Mouse (Mus musculus): ENCODE data around the gene Nrap. TPM values are rescaled to one million over a fixed set of nuclear protein-coding genes. Genes with fewer than 3 reads are reported as not detected.

Nrap gene
- polyA plus RNA-seq, 1 experiment from 2014 or later: 0.20 TPM

DNA sequence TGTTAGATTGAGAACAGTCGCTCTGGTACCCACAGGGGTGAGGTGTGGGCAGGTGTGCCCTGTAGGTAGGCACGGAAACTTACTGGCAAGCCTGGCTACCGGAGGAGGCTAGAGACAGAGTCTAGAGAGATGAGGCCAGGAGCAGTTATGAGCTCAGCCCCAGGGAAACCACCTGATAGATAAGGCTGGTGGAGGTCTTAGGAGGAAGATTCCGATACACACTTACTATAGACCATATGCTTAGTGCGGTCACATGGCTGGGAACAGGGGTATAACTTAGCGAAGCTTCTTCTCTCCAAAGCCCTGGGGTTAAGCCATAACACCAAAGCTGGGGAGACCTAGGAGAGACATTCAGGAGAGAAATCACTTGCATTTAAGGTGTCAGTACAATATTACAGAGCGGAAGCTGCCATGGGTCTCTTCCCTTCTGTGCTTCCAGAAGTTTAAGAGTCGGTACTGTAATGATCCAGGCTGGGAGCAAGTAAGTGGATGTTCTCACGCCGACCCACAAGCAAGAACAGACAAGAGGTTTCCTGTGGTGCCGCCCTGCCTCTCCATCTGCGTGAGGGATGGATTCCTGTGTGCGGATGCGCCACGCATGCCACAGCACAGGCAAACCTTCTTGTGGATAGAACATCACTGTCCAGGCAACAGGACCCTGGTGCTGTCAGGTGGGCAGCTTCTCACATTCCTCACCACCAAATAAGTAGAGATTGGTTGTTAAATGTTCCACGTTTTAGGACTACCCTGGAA lies 5.5 kb upstream of the Nrap start:
- Histone ChIP-seq H3K27me3 (replicated peaks) (no peaks in the 10 kb centered on the region), H3K36me3 (no peaks in the 10 kb centered on the region), H3K9ac (no peak overlapping the region), H3K4me1 (replicated peaks) (peaks cover 19% of the 10 kb centered on the region), H3K4me2 (replicated peaks) (no peak overlapping the region), H3K4me3 (replicated peaks) (no peak overlapping the region), H3K27ac (no peak overlapping the region), H3K9me3 (no peaks in the 10 kb centered on the region)
- 84% methylated on average over 16 of the region's 16 CpGs for WGBS
- no peak for ATAC-seq

DNA sequence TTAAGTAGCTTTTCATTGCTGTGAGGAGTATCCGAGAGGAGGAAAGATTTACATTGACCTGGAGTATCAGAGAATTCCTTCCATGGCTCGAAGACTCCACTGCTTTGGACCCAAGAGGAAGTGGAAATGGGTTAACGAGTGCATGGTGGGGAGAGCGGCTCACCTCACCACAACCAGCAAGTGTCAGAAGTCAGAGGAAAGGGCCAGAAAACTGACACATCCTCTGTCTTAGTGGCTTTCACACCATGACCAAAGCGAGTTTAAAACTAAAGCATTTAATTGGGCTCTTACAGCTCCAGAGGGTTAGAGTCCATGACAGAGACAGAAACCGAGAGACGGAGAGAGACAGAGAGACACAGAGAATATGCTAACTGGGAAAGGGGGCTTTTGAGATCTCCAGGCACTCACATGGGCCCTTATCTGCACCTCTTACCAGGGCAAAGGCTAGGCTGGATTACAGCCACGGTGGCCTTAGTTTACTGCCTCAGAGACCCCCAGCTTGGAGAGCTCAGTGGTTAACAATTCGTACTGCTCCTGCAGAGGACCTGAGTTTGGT lies 3.6 kb upstream of the Nrap start:
- Histone ChIP-seq H3K4me2 (replicated peaks) (no peak overlapping the region), H3K9ac (no peak overlapping the region), H3K4me1 (replicated peaks) (peaks cover 13% of the 10 kb centered on the region; the same call in 1 of the 2 replicates), H3K27ac (no peak overlapping the region), H3K4me3 (replicated peaks) (no peak overlapping the region), H3K36me3 (no peaks in the 10 kb centered on the region), H3K27me3 (replicated peaks) (no peaks in the 10 kb centered on the region), H3K9me3 (no peaks in the 10 kb centered on the region)
- WGBS: 79% methylated on average over 9 of the region's 9 CpGs
- ATAC-seq: no peak

DNA sequence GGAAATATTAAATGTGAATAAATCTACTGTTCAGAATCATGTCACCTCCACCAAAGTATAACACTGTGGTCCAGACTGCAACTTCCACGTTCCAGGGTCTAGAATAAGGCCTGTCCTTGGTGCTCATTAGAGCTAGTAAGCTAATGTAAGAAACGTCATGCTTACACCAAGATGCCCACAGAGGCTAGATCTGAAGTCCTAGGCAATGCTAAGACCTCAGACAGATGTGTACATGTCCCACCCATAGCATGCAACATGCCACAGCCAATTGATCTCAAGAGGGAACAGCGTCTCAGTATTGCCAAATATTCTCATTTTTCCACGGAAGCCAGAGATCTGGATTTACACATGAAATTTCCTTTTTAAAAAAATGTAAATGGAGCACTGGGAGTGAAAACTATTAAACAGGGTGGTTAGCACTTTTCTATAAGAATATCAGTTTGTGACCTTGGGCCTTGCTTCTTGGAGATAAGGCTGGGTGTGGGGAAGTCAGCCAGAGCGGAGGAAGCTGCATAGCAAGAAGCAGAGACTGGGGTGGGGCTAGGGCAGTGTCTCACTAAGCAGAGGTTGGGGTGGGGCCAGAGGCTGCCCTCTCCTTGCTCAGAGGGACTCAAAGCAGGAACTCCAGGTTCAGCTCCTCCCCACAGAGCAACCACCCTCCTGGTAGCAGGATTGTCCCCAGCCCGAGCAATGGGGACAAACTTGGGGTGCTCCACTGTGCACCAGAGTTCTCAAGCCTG lies 1.6 kb upstream of the Nrap start:
- 0 out of 2 replicates have a peak overlapping the region, but pooled peaks have one; percentile 2 for H3K4me2 ChIP-seq (replicated peaks)
- H3K4me1 ChIP-seq (replicated peaks): 0 out of 2 replicates have a peak, but pooled peaks cover 4% of the 10 kb centered on the region
- H3K27me3 ChIP-seq (replicated peaks): no peaks in the 10 kb centered on the region
- no peak overlapping the region for H3K9ac ChIP-seq
- WGBS: 64% methylated on average over 6 of the region's 6 CpGs
- peak overlapping the region; percentile 67 for H3K27ac ChIP-seq
- H3K36me3 ChIP-seq: no peaks in the 10 kb centered on the region
- H3K4me3 ChIP-seq (replicated peaks): no peak overlapping the region
- peak; percentile 95 for ATAC-seq
- no peaks in the 10 kb centered on the region for H3K9me3 ChIP-seq

DNA sequence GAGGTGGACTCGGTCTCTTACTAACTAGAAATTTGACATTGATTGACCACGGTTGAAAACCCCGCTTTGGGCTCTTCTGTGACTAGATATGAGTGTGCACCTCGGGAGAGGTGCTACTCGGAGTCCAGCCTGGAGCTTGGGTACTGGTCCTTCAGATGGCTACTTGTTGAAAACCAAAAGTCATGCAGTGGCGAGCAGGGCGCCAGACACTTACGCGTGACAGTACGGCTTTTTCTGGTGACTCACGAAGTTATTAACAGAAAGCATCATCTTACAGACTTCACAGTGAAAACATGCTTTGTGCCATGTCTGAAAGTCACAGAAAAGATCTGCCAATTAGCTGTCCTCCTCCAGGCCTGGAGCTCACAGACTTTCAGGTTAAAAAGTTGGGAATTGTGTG lies 661 bp downstream of the Nrap start:
- H3K27ac ChIP-seq: no peak overlapping the region
- no peaks in the 10 kb centered on the region for H3K9me3 ChIP-seq
- ATAC-seq: no peak
- no peaks in the 10 kb centered on the region for H3K4me1 ChIP-seq (replicated peaks)
- no peaks in the 10 kb centered on the region for H3K36me3 ChIP-seq
- no peak overlapping the region for H3K9ac ChIP-seq
- H3K4me3 ChIP-seq (replicated peaks): no peak overlapping the region
- 92% methylated on average over 11 of the region's 11 CpGs for WGBS
- H3K27me3 ChIP-seq (replicated peaks): no peaks in the 10 kb centered on the region
- no peak overlapping the region for H3K4me2 ChIP-seq (replicated peaks)

DNA sequence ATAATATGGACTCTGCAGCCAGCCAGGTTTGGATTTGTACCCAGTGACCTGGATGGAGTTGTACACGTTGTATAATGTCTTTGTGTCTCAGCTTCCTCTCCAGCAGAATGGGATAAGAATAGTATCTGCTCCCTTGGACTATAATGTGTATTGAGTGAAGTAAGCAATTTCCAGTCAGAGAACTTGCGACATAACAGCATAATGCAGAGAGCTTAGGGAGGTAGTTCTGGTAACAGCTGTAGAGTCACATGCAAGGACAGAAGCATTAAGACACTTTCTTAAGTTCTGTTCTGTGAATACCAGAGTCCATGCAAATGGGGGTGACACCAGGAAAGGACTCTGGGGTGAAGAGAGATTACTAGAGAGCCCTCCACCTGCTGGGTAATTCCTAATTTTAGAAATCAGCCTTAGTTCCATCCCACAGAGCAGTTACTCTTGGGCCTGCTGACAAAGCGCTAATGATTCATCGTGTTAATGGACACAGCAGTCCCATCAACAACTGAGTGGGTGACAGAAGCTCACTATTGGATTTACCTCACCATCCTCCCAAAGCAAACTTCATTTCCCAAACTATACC lies 2.0 kb downstream of the Nrap start:
- Histone ChIP-seq H3K9ac (no peak overlapping the region), H3K27me3 (replicated peaks) (no peaks in the 10 kb centered on the region), H3K9me3 (no peaks in the 10 kb centered on the region), H3K4me1 (replicated peaks) (no peaks in the 10 kb centered on the region), H3K36me3 (no peaks in the 10 kb centered on the region), H3K4me3 (replicated peaks) (no peak overlapping the region), H3K4me2 (replicated peaks) (no peak overlapping the region), H3K27ac (no peak overlapping the region; the same call in 1 of the 2 replicates)
- no peak for ATAC-seq
- 71% methylated on average over 4 of the region's 4 CpGs for WGBS

DNA sequence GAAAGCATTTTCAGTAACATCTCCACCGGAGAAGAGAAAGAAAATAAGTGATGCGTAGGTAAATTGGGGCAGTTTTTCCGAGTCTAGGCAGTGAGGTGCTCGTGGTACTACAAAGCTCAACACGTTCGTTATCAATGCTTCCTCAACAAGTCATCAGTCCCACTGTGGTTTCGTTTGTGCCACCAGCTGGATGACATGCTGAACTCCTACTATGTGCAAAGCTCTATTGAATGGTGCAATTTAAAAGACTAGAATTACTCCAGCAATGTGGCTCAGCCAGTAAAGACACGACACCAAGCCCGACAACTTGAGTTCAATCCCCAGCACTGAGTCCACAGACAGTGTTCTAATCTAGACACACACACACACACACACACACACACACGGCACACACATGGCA lies 3.7 kb downstream of the Nrap start:
- no peaks in the 10 kb centered on the region for H3K27me3 ChIP-seq (replicated peaks)
- H3K4me1 ChIP-seq (replicated peaks): no peaks in the 10 kb centered on the region
- ATAC-seq: no peak
- H3K4me3 ChIP-seq (replicated peaks): no peak overlapping the region
- H3K27ac ChIP-seq: no peak overlapping the region
- H3K36me3 ChIP-seq: no peaks in the 10 kb centered on the region
- no peak overlapping the region for H3K9ac ChIP-seq
- no peak overlapping the region for H3K4me2 ChIP-seq (replicated peaks)
- H3K9me3 ChIP-seq: no peaks in the 10 kb centered on the region
- WGBS: 89% methylated on average over 10 of the region's 10 CpGs

DNA sequence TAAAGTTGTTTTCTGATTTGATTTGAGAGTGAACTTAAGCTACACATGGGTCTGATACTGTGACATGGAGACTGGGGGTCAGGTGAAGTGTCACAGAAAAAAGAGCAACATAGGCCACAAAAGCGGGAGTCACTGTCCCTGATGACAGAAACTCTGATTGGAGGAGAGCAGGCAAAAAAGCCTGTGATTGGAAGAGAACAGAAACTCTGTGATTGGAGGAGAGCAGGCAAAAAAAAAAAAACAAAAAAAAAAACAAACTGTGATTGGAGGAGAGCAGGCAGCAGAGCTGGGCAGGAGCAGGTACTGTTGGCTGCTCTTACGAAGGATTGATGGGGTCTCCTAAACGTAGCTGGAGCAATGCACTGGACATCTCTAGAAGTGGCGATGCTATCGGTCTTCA lies 4.3 kb downstream of the Nrap start:
- 82% methylated on average over 5 of the region's 5 CpGs for WGBS
- Histone ChIP-seq H3K9me3 (no peaks in the 10 kb centered on the region), H3K4me1 (replicated peaks) (no peaks in the 10 kb centered on the region), H3K4me2 (replicated peaks) (no peak overlapping the region), H3K36me3 (no peaks in the 10 kb centered on the region), H3K4me3 (replicated peaks) (no peak overlapping the region), H3K9ac (no peak overlapping the region), H3K27me3 (replicated peaks) (no peaks in the 10 kb centered on the region), H3K27ac (no peak overlapping the region)
- no peak for ATAC-seq

DNA sequence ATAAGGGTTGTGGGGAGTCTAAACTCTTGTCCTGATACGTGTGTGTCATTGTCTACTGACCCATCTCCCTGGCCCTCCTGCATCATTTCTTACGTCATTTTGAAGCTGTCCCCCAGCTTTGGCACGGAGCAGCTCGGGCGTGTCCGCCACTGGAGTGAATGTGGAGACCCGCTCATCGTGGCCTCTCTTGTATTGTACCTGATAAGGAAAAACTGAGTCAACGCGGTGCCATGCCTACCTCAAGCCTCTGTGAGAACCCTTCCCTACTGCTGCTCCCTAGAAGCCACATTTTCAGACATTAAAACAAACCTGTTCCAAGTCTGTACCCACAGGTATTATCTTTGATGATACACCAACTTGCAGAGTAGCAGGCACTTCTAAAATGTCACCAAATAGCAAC lies 8.4 kb downstream of the Nrap start:
- ATAC-seq: no peak
- H3K4me3 ChIP-seq (replicated peaks): no peak overlapping the region
- no peaks in the 10 kb centered on the region for H3K9me3 ChIP-seq
- no peaks in the 10 kb centered on the region for H3K36me3 ChIP-seq
- no peak overlapping the region for H3K9ac ChIP-seq
- no peak overlapping the region for H3K4me2 ChIP-seq (replicated peaks)
- WGBS: 83% methylated on average over 10 of the region's 10 CpGs
- H3K4me1 ChIP-seq (replicated peaks): no peaks in the 10 kb centered on the region
- H3K27ac ChIP-seq: no peak overlapping the region
- no peaks in the 10 kb centered on the region for H3K27me3 ChIP-seq (replicated peaks)

DNA sequence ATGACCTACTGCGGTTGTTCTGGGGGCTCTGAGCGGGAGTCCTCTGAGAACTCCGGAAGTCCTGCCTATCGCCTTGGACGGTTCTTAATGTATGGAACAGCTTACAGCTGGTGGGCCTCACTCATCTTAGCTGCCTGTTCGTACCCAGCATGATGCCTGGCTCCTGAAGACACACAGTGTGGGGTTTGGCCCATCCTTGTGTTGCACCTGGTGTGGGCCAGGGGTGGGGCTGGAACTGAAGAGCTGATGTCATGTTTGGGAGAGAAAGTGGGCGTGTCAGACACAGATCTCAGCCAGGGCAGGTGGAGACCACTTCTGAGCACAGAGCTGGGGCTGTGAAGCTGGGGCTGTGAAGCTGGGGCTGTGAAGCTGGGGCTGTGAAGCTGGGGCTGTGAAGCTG lies 9.5 kb downstream of the Nrap start:
- H3K4me3 ChIP-seq (replicated peaks): no peak overlapping the region
- no peak for ATAC-seq
- no peaks in the 10 kb centered on the region for H3K9me3 ChIP-seq
- no peaks in the 10 kb centered on the region for H3K4me1 ChIP-seq (replicated peaks)
- H3K27me3 ChIP-seq (replicated peaks): no peaks in the 10 kb centered on the region
- H3K36me3 ChIP-seq: no peaks in the 10 kb centered on the region
- 81% methylated on average over 7 of the region's 7 CpGs for WGBS
- no peak overlapping the region for H3K4me2 ChIP-seq (replicated peaks)
- no peak overlapping the region for H3K9ac ChIP-seq
- H3K27ac ChIP-seq: no peak overlapping the region

DNA sequence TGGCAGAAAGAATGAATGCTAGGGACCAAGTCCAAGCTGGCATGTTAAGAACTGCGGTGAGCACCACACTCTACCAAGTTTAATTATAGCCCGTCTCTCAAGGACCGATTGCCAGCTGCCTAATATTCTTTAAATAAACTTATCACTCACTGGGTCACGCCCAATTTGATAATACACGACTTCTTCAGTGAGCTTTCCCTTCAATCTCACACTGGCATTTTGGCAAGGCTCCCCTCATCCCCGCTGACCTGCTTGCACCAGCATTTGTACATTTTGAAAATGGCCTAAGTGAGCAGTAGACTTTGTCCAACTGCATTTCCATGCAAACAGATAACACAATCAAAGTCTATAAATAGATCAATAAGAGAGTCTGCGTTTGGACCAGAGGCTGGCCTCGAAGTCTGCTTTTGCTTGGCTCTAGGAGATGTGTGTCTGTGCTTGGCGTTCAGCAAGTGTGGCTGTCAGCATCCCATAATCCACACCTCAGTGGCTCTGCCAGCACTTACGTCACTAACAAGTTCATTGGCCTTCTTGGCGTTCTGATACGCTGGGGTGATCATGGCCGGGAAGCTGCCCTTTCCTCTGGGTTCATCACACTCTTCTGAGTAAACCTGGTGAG lies 11.2 kb downstream of the Nrap start:
- H3K36me3 ChIP-seq: no peaks in the 10 kb centered on the region
- no peak overlapping the region for H3K9ac ChIP-seq
- H3K4me2 ChIP-seq (replicated peaks): no peak overlapping the region
- H3K4me3 ChIP-seq (replicated peaks): no peak overlapping the region
- H3K27ac ChIP-seq: no peak overlapping the region
- no peaks in the 10 kb centered on the region for H3K4me1 ChIP-seq (replicated peaks)
- H3K27me3 ChIP-seq (replicated peaks): no peaks in the 10 kb centered on the region
- ATAC-seq: no peak
- WGBS: 69% methylated on average over 13 of the region's 13 CpGs
- no peaks in the 10 kb centered on the region for H3K9me3 ChIP-seq

DNA sequence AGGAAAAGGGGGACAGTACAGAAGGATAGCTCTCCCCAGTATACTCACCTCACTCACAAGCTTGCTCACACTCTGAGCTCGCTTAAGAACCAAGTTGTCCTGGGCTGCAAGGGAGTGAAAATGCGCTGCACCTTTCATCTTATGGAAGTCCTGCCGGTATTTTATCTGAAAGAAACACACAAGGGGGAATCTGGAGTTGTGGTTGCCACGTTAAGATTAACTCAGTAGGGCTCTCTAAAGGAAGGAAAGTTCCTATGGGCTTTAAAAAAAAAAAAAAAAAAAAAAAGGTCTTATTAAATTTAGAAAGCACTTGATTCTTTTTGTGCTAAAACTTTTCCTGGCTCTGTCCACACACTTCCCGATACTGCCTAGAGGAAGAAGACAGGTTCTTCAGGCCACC lies 11.8 kb downstream of the Nrap start:
- Histone ChIP-seq H3K27ac (no peak overlapping the region), H3K36me3 (no peaks in the 10 kb centered on the region), H3K4me1 (replicated peaks) (no peaks in the 10 kb centered on the region), H3K27me3 (replicated peaks) (no peaks in the 10 kb centered on the region), H3K4me2 (replicated peaks) (no peak overlapping the region), H3K4me3 (replicated peaks) (no peak overlapping the region), H3K9me3 (no peaks in the 10 kb centered on the region), H3K9ac (no peak overlapping the region)
- no peak for ATAC-seq
- 84% methylated on average over 5 of the region's 5 CpGs for WGBS

DNA sequence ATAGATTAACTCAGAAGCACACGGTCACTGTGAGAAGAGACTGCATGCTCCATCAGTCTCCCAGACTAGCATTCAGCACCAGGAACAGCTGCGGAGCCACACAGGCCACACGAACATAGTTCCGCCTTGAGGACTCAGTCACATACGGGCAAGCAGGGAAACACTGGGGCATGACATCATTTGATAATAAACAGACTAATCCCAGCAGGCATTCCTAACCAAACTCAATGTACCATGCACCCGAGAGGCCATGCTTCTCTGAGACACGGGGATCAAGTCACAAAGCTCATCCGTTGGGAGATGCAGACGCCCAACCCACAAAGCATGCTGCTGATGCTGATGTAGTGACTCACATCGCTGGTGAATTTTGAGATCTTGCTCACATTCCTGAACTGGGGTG lies 15.8 kb downstream of the Nrap start:
- no peak overlapping the region for H3K4me3 ChIP-seq (replicated peaks)
- no peaks in the 10 kb centered on the region for H3K36me3 ChIP-seq
- no peaks in the 10 kb centered on the region for H3K9me3 ChIP-seq
- H3K4me1 ChIP-seq (replicated peaks): 0 out of 2 replicates have a peak, but pooled peaks cover 3% of the 10 kb centered on the region
- no peak overlapping the region for H3K9ac ChIP-seq
- no peak for ATAC-seq
- no peak overlapping the region for H3K4me2 ChIP-seq (replicated peaks)
- H3K27ac ChIP-seq: no peak overlapping the region
- no peaks in the 10 kb centered on the region for H3K27me3 ChIP-seq (replicated peaks)
- WGBS: 40% methylated on average over 10 of the region's 10 CpGs
